Mouse (Mus musculus): ENCODE data around the gene Spop. TPM values are rescaled to one million over a fixed set of nuclear protein-coding genes. Genes with fewer than 3 reads are reported as not detected.

Spop gene
- polyA plus RNA-seq, 1 experiment from 2014 or later: 135 TPM

DNA sequence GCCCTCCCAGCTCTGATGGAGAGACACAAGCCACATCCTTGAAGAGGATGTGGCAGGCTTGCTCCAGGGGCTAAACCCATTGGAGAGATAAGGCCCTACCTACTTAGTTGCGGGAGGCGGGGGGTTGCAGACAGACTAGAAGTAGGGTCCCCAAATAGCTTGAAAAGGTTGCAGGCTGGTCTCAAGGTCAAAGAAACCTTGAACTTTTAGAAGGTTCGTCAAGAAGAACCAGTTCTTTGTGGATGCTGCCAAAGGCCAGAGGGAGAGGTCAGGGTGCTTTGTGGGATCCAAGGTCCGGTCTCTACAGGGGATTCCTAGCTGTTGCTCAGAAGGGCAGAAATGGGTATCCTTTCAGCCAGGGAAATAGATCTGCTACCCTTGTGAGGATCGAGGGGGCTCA lies 93.9 kb downstream of the Spop start:
- no peak for DNase-seq (ENCODE audit: low spot score)
- Histone ChIP-seq H3K9me3 (no peaks in the 10 kb centered on the region), H3K4me1 (peaks cover 24% of the 10 kb centered on the region), H3K36me3 (replicated peaks) (no peaks in the 10 kb centered on the region), H3K27me3 (replicated peaks; ENCODE audit: low read depth, poor library complexity, severe bottlenecking) (peaks cover 60% of the 10 kb centered on the region), H3K4me3 (no peak overlapping the region), H3K27ac (replicated peaks) (no peak overlapping the region)
- 72% methylated on average over 5 of the region's 5 CpGs for WGBS

DNA sequence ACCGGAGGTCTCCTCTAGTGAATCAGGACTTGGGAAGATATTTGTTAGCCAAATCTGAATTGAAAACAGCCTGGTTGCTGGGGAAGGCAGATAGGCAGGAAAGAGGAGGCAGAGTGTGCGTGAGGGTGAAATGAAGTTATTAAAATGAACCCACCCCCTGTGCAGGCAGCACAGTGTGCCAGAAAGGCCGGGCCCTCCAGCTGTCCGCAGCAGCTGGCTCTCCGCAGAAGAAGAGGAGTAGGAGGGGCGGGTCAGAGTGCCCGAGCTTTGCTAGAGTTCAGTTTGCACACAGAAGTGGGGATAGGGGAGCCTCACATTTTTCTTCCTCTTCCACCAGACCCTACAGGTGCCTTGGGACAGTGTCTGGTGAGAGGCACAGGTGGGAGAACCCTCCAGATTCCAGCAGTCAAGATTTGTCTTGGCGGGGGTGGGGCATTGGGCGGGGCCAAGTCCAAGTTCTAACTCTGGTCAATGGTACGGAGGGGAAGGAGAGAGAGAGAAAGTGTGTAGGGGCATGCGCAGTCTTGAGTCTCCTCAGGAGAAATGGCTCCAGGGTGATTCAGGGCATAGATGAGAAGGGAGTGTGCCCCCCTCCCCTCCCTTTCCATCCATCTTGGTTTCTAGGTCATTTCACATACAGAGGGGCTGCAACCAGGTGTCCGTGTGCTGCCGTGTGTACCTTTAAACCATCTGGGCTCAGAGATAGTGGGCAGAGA lies 94.5 kb downstream of the Spop start:
- Histone ChIP-seq H3K27ac (replicated peaks) (no peak overlapping the region), H3K9me3 (no peaks in the 10 kb centered on the region), H3K4me3 (no peak overlapping the region), H3K36me3 (replicated peaks) (no peaks in the 10 kb centered on the region), H3K4me1 (peaks cover 30% of the 10 kb centered on the region), H3K27me3 (replicated peaks; ENCODE audit: low read depth, poor library complexity, severe bottlenecking) (peaks cover 65% of the 10 kb centered on the region)
- DNase-seq (ENCODE audit: low spot score): no peak
- WGBS: 59% methylated on average over 13 of the region's 13 CpGs

DNA sequence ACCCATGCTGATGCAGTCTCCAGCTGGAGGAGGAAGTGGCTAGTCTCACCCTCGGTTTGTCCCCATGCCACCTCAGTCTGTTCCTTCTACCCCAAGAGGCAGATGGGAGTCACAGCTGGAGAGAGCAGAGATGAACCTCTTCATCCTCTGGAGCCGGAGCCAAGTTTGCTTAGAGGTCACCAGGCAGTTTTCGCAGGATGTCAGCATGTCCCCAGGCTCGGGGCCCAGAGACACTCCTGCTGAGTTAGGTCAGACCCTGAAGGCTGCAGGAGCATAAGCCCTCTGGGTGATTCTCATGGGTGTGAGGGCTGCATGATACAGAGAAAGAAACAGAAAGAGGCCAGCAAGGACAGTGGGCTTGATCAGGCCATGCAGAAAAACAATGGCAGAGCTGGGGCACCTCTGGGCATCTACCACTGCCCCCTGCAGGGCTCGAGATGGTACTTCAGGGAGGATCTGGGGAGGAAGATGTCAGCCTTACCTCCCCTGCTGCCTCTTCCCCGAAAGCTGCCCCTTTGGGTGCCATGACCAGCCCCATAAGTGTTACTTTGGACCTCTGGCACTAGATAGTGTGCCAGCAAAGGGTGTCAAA lies 95.3 kb downstream of the Spop start:
- Histone ChIP-seq H3K4me3 (no peak overlapping the region), H3K27ac (replicated peaks) (no peak overlapping the region), H3K27me3 (replicated peaks; ENCODE audit: low read depth, poor library complexity, severe bottlenecking) (peaks cover 74% of the 10 kb centered on the region), H3K36me3 (replicated peaks) (no peaks in the 10 kb centered on the region), H3K4me1 (peaks cover 31% of the 10 kb centered on the region), H3K9me3 (no peaks in the 10 kb centered on the region)
- WGBS: 77% methylated on average over 6 of the region's 6 CpGs
- peak; percentile 36 for DNase-seq (ENCODE audit: low spot score)

DNA sequence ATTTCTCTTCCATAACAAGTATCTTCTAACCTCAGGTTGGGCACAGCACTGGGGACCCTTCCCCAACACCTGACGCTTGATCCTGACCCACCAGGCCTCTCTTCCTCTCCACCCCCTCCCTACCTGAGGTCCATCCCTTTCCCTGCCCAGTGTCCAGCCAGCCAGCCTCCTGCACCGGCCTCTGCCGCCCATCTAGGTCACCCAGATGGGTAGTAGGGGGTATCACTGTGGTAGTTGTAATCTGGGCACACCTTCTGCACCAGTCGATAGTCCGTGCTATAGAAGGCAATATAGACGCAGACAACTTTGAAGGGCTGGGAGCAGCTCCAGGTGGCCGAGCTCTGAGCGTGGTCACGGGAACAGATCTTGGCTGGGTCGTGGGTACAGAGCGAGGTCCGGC lies 96.8 kb downstream of the Spop start:
- no peaks in the 10 kb centered on the region for H3K9me3 ChIP-seq
- peaks cover 88% of the 10 kb centered on the region for H3K27me3 ChIP-seq (replicated peaks; ENCODE audit: low read depth, poor library complexity, severe bottlenecking)
- H3K4me1 ChIP-seq: peaks cover 38% of the 10 kb centered on the region
- no peak for DNase-seq (ENCODE audit: low spot score)
- 89% methylated on average over 12 of the region's 12 CpGs for WGBS
- no peaks in the 10 kb centered on the region for H3K36me3 ChIP-seq (replicated peaks)
- H3K4me3 ChIP-seq: no peak overlapping the region
- no peak overlapping the region for H3K27ac ChIP-seq (replicated peaks)

DNA sequence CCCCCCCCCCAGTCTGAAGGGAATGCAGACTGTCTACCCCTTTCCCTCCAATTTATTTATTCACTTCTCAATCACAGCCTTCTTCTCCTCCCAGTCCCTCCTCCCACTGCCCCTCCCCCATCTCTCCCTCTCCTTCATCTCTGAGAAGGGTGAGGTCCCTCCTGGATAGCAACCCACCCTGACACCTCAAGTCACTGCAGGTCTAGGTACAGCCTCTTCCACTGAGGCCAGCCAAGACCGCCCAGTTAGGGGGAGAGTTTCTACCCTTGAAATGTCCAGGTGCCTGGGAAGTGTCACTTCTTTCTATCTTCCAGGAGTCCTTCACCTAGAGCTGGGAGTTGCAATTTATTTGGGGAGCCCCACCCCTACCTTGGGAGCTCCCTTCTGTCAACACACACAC lies 98.0 kb downstream of the Spop start:
- Histone ChIP-seq H3K27me3 (replicated peaks; ENCODE audit: low read depth, poor library complexity, severe bottlenecking) (peaks cover 97% of the 10 kb centered on the region), H3K27ac (replicated peaks) (no peak overlapping the region), H3K4me3 (no peak overlapping the region), H3K4me1 (peaks cover 51% of the 10 kb centered on the region), H3K9me3 (no peaks in the 10 kb centered on the region), H3K36me3 (replicated peaks) (no peaks in the 10 kb centered on the region)
- 84% methylated on average over 1 of the region's 1 CpGs for WGBS
- no peak for DNase-seq (ENCODE audit: low spot score)

DNA sequence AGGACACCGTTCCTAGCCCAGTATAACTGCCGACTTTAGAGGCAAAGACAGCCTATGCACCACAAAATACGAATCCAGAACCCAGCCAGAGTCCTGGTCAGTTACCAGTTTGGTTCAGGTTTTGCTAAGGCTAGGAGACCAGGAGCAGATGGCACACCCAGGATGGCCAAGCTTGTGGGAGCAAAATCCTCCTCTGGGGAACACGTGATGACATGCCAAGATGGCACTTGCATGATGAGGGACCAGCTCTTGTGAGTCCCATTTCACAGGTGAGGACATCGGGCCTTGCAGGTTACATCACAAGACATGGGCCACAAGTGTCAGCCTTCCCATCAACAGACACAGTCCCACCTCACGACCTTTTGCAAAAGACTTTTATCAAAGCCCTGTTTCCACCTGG lies 98.5 kb downstream of the Spop start:
- H3K9me3 ChIP-seq: no peaks in the 10 kb centered on the region
- DNase-seq (ENCODE audit: low spot score): no peak
- H3K36me3 ChIP-seq (replicated peaks): no peaks in the 10 kb centered on the region
- H3K27me3 ChIP-seq (replicated peaks; ENCODE audit: low read depth, poor library complexity, severe bottlenecking): peaks cover 96% of the 10 kb centered on the region
- 82% methylated on average over 6 of the region's 6 CpGs for WGBS
- H3K4me1 ChIP-seq: peaks cover 55% of the 10 kb centered on the region
- H3K27ac ChIP-seq (replicated peaks): no peak overlapping the region
- peak overlapping the region; percentile 65; the same call in 1 of the 2 replicates for H3K4me3 ChIP-seq

DNA sequence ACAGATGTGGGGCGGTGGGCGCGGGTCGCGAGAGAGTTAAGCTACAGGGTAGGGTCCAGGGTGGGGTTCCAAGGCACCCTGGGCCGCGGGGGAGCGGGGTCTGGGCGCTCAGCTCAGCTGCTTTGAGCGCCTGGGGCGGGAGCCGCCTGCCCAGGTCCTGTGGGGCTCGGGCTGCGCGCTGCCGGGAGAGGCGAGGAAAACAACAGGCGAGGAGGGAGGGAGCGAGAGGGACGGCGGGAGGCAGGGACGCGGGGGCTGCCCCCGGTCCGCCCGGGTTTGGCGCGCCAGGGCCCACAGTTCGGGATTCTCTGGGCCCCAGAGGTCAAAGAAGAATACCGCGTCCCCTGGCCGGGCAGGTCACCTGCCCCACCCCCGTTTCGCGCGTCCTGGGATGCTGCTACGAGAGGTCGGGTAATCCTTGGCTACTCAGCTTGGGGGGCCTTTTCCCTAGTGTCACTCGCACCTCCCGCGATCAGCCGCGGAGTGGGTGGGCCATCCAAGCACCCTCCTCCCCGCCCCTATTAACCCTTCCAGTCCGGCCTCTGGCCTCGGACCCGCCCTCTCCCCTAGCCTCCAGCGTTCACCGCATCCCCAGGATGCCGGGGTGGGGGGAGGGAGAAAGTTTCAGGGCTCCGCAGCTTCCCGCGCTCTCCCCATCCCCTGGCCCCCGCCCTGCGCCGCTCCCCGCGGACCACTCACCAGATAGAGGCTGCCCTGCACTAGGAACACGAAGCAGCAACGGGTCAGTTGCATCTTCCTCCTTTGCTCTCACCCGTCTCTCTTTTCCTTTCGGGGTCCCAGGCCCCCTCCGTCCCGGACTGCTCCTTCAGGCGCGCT lies 99.8 kb downstream of the Spop start:
- peak overlapping the region; percentile 75 for H3K27ac ChIP-seq (replicated peaks)
- H3K4me1 ChIP-seq: peaks cover 56% of the 10 kb centered on the region
- under 1% methylated on average over 66 of the region's 66 CpGs for WGBS
- H3K9me3 ChIP-seq: no peaks in the 10 kb centered on the region
- H3K36me3 ChIP-seq (replicated peaks): no peaks in the 10 kb centered on the region
- H3K4me3 ChIP-seq: peak overlapping the region; percentile 65
- peaks cover 89% of the 10 kb centered on the region for H3K27me3 ChIP-seq (replicated peaks; ENCODE audit: low read depth, poor library complexity, severe bottlenecking)
- DNase-seq (ENCODE audit: low spot score): peak; percentile 58

DNA sequence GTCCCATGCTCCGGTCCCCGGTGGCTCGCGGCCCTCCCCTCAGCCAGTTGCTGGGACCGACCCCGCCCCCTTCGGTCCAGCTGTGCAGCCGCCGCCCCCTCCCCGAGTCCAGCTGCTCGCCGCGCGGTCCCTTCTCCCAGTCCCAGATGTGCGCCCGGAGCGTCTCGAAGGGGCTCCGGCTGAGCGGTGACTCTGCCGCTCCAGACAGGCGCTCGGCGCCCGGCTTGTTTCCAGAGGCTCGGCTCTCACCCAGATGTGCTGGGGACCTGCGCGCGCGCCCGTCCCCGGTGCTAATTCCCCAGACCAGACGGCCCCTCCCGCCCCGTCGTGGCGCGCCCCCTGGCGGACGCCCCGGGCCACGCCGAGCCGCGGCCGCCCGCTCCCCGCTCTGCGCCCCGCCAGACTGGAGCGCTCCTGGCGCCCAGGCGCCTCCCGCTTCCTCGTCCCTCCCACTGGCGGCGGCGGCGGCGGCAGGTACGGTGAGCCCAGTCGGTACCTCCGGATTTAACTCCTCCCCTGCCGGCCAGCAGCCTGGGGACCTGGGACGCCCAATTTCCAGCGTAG lies 100.5 kb downstream of the Spop start, which contains the start of gene Nxph3:
Gene Nxph3, minus strand, starts transcription at position 273 of the 564 bp plus-strand sequence.
- Histone ChIP-seq H3K27me3 (replicated peaks; ENCODE audit: low read depth, poor library complexity, severe bottlenecking) (peaks cover 90% of the 10 kb centered on the region), H3K27ac (replicated peaks) (peak within 1 kb of the TSS; percentile 75), H3K36me3 (replicated peaks) (no peaks in the 10 kb centered on the region), H3K4me1 (peaks cover 62% of the 10 kb centered on the region), H3K9me3 (no peaks in the 10 kb centered on the region), H3K4me3 (peak within 1 kb of the TSS; percentile 65)
- WGBS: under 1% methylated on average over 66 of the region's 66 CpGs
- DNase-seq (ENCODE audit: low spot score): peak; percentile 87

DNA sequence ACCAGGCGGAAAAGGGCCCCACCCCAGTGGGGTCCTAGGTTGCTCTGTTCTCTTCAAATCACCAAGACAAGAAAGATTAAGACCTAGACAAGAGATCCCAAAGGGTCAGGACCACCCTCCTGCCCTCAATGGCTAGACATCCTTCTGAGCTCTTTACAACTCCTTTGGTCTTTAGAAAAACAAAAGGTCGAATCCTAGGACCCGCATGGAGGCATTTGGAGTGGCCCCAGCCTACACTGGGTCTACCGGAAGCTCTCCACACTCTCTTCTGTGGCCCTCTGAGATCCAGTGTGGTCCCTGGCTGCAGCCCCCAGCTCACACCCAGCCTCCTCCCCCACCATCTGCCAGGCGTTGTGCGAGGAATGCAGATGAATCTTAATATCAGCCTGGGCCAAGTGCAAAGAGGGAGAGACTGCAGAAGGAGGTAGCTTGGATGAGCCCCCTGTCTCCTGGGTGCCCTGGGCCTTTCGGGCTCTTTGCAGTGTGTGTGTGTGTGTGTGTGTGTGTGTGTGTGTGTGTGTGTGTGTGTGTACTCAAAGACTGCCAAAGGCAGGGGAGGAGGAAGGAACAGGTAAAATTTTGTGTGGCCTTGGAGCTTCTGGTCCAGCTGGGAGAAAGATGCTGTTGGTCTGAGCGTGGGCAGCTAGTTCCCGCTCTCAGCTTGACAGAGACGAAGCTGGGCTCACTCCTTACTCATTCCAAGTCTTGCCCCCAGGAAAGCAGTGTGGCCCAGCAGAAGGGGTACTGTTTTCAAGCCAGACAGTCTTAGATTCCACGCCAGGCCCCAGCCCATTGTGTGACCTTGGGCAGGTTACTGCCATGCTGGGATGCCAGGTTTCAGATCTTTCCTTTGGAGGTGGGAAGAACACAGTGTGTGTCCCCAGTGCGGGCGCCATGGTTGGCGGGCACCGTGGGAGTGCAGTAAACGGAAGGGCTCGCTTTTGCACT lies 101.8 kb downstream of the Spop start:
- H3K9me3 ChIP-seq: no peaks in the 10 kb centered on the region
- H3K27ac ChIP-seq (replicated peaks): peak overlapping the region; percentile 69
- WGBS: 32% methylated on average over 17 of the region's 17 CpGs
- H3K4me3 ChIP-seq: peak overlapping the region; percentile 65
- H3K36me3 ChIP-seq (replicated peaks): no peaks in the 10 kb centered on the region
- peaks cover 87% of the 10 kb centered on the region for H3K27me3 ChIP-seq (replicated peaks; ENCODE audit: low read depth, poor library complexity, severe bottlenecking)
- peak; percentile 27 for DNase-seq (ENCODE audit: low spot score)
- peaks cover 72% of the 10 kb centered on the region for H3K4me1 ChIP-seq

DNA sequence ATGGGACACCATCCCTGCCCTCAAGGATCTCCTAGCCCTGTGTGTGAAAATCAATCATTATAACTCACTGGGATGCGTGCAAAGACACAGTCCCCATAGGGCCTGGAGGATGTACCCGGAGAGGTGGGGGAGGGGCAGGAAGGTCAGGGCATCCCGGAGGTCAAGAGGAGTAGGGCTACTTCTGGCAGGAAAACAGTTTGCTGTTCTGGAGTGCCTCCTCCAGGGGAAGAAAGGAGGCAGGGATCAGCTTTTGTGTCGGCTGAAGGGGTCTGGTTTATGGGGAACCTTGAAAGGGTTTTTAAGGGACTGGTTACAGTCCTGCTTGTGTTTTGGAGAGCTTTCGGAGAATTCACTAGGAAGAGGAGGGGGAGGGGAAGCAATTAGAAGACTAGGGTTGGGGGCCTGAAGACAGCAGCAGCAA lies 102.6 kb downstream of the Spop start:
- peaks cover 81% of the 10 kb centered on the region for H3K4me1 ChIP-seq
- no peaks in the 10 kb centered on the region for H3K9me3 ChIP-seq
- H3K27ac ChIP-seq (replicated peaks): peak overlapping the region; percentile 69
- 2% methylated on average over 5 of the region's 5 CpGs for WGBS
- peak; percentile 72 for DNase-seq (ENCODE audit: low spot score)
- H3K4me3 ChIP-seq: peak overlapping the region; percentile 38
- H3K27me3 ChIP-seq (replicated peaks; ENCODE audit: low read depth, poor library complexity, severe bottlenecking): peaks cover 78% of the 10 kb centered on the region
- no peaks in the 10 kb centered on the region for H3K36me3 ChIP-seq (replicated peaks)

DNA sequence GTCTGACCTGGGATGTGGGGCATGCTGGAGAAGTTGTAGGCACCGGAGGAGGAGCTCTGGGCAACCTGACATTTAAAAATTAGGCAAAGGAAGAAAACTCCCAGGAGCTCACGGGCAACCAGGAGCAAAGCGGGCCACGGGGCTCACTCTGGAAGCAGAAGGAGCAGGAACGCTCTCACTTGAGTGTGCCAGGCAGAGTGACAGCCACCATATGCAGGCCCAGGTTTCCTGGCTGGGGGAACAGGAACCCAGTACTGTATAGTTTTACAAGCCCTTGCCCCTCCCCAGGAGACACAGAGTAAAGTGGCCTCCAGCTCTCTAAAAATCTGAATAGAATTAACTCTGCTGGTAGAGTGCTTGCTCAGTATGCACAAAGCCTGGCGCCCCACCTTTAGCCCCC lies 103.3 kb downstream of the Spop start:
- no peaks in the 10 kb centered on the region for H3K9me3 ChIP-seq
- peak overlapping the region; percentile 69 for H3K27ac ChIP-seq (replicated peaks)
- H3K36me3 ChIP-seq (replicated peaks): no peaks in the 10 kb centered on the region
- 42% methylated on average over 6 of the region's 6 CpGs for WGBS
- H3K4me1 ChIP-seq: peaks cover 85% of the 10 kb centered on the region
- peaks cover 72% of the 10 kb centered on the region for H3K27me3 ChIP-seq (replicated peaks; ENCODE audit: low read depth, poor library complexity, severe bottlenecking)
- peak overlapping the region; percentile 38 for H3K4me3 ChIP-seq
- no peak for DNase-seq (ENCODE audit: low spot score)
